Mouse (Mus musculus) cerebellum, adult 18-20 months (tissue): ENCODE data around the gene Lhfpl2.

Experiments used
- DNase-seq, 2 experiments: peaks; one replicate each; pipeline ENCODE4 v3.0.0; 2021

Lhfpl2 gene

GRCm38 (mm10) chr13:94239488-94239887 is 181.9 kb downstream of the Lhfpl2 start:
- DNase-seq: no peak

- DNase-seq: no peak
Observed at GRCm38 (mm10) chr13:94240111-94240510, 182.5 kb downstream of the Lhfpl2 start.

- DNase-seq: no peak
Observed at GRCm38 (mm10) chr13:94240873-94241272, 183.3 kb downstream of the Lhfpl2 start.

GRCm38 (mm10) chr13:94241892-94242524 is 184.4 kb downstream of the Lhfpl2 start:
- DNase-seq: no peak

- no peak for DNase-seq
Observed at GRCm38 (mm10) chr13:94242897-94243296, 185.3 kb downstream of the Lhfpl2 start.
